ENCODE assay signal across 31 mouse cellular contexts in the genomic region with DNA sequence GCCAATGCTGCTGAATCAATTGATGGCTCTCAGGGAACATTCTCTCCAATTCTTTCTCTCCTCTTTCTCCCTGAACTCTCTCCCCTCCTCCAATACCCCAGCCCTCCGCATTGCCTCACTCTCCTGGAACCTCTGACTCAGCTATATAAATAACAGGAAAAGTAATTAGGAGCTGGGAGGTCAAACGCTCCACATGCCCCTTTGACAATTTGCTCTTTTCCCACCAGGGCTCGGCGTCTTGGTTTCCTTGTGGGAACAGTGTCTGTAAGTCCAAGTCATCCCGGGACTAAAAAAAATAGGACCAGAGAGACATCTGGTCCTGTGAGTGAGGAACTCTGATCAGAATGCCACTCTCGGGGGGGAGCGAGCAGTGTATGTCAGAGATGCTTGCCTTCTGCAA.
DNase-seq lines count a peak whose midpoint lies in the region; ATAC-seq and TF ChIP-seq lines count a peak whose summit lies in the region.
"Had no signal": no experiment of that assay in that cellular context is flagged by ENCODE, and none has a peak within 500 bp of the region (broad histone marks: within the 10 kb centered on the region; RNA-seq: fewer than 3 reads in every experiment).

No protein-coding gene starts in this region.

- peak; percentile 32 for DNase-seq in liver, adult 2 months (ENCODE audit: extremely low read depth, low read depth, low spot score)
- DNase-seq in liver, embryonic 11.5 days (ENCODE audit: low spot score) = no peak
- peak; percentile 58 for DNase-seq in embryo, embryonic 10 days (ENCODE audit: low spot score)
- DNase-seq in embryo, embryonic 9.5 days (ENCODE audit: extremely low spot score) = peak; percentile 44
- peak; percentile 3 for DNase-seq in skeletal muscle tissue, adult 2 months (ENCODE audit: low read depth, low spot score)
- DNase-seq in thymus, postnatal 0 days (ENCODE audit: low spot score) = no peak
- DNase-seq in layer of hippocampus, postnatal 10 days (ENCODE audit: low spot score in 2 of 2) = no peak
- DNase-seq: adrenal gland, adult 2 months; cerebellum, adult 2 months; cerebellum, postnatal 14 days; gastrocnemius, postnatal 25 days; kidney, adult 2 months; layer of hippocampus, adult 9-11 months; liver, postnatal 0 days; lung, postnatal 10 days; right cerebral cortex, postnatal 4 days; thymus, postnatal 25 days had no signal

- no peak for TF ChIP-seq POLR2A in liver, adult 2 months (IDR thresholded peaks at IDR 0.05; ENCODE audit: extremely low read depth, insufficient read depth, low read length)

- no peak overlapping the region for H3K9ac ChIP-seq in liver, adult 2 months (ENCODE audit: low read depth, low read length)
- no peak overlapping the region for H3K9ac ChIP-seq in liver, embryonic 11.5 days (ENCODE audit: low read depth, low read length)
- H3K9ac ChIP-seq: forebrain, embryonic 15.5 days; heart, embryonic 15.5 days; hindbrain, embryonic 12.5 days; intestine, embryonic 15.5 days; limb, embryonic 12.5 days; liver, embryonic 12.5 days; liver, postnatal 0 days; neural tube, embryonic 12.5 days had no signal

- H3K4me3 ChIP-seq in liver, adult 2 months (ENCODE audit: insufficient read depth, low read depth, low read length) = no peak overlapping the region
- no peak overlapping the region for H3K4me3 ChIP-seq in liver, embryonic 11.5 days (ENCODE audit: low read depth, low read length)
- H3K4me3 ChIP-seq: forebrain, embryonic 10.5 days; forebrain, embryonic 15.5 days; heart, embryonic 15.5 days; hindbrain, embryonic 12.5 days; intestine, embryonic 15.5 days; limb, embryonic 12.5 days; liver, embryonic 12.5 days; myocyte; neural tube, embryonic 12.5 days had no signal

- H3K36me3 ChIP-seq in liver, adult 2 months (ENCODE audit: control insufficient read depth, insufficient read depth, low read length) = no peaks in the 10 kb centered on the region
- no peaks in the 10 kb centered on the region for H3K36me3 ChIP-seq in liver, embryonic 11.5 days (ENCODE audit: control insufficient read depth, insufficient read depth, low read length)
- H3K36me3 ChIP-seq: forebrain, embryonic 10.5 days; forebrain, embryonic 15.5 days; heart, embryonic 15.5 days; hindbrain, embryonic 12.5 days; intestine, embryonic 15.5 days; limb, embryonic 12.5 days; liver, embryonic 12.5 days; neural tube, embryonic 12.5 days had no signal

- H3K4me1 ChIP-seq in liver, adult 2 months (ENCODE audit: control insufficient read depth, insufficient read depth, low read length) = no peaks in the 10 kb centered on the region
- H3K4me1 ChIP-seq in liver, embryonic 11.5 days (replicated peaks; ENCODE audit: control insufficient read depth, insufficient read depth, low read length) = no peaks in the 10 kb centered on the region
- H3K4me1 ChIP-seq: forebrain, embryonic 15.5 days; hindbrain, embryonic 12.5 days; intestine, embryonic 15.5 days; liver, embryonic 12.5 days; neural tube, embryonic 12.5 days had no signal

- no peaks in the 10 kb centered on the region for H3K79me2 ChIP-seq in liver, adult 2 months (ENCODE audit: control insufficient read depth, insufficient read depth, low read length)

- no peak overlapping the region for H3K27ac ChIP-seq in liver, adult 2 months (replicated peaks; ENCODE audit: insufficient read depth, low read depth, low read length)
- H3K27ac ChIP-seq in liver, embryonic 11.5 days (ENCODE audit: low read depth, low read length) = no peak overlapping the region
- H3K27ac ChIP-seq: forebrain, embryonic 10.5 days; forebrain, embryonic 15.5 days; heart, embryonic 15.5 days; hindbrain, embryonic 12.5 days; hindbrain, postnatal 0 days; intestine, embryonic 15.5 days; kidney, postnatal 0 days; limb, embryonic 12.5 days; liver, embryonic 12.5 days; neural tube, embryonic 12.5 days had no signal

- 30% methylated on average over 7 of the region's 7 CpGs for WGBS in liver, adult 2 months
- WGBS in liver, embryonic 11.5 days = 35% methylated on average over 7 of the region's 7 CpGs

- no peak for ATAC-seq in liver, embryonic 11.5 days (replicated peaks; ENCODE audit: low FRiP score)
- ATAC-seq: activated CD4-positive, CD25-positive, alpha-beta regulatory T cell, adult 4 months; CD4-positive, CD25-positive, alpha-beta regulatory T cell, adult 4 months; forebrain, embryonic 15.5 days; hindbrain, postnatal 0 days; intestine, embryonic 15.5 days; liver, embryonic 12.5 days; liver, postnatal 0 days had no signal

- no peaks in the 10 kb centered on the region for H3K9me3 ChIP-seq in liver, embryonic 11.5 days (ENCODE audit: control insufficient read depth, low read length)
- H3K9me3 ChIP-seq: forebrain, embryonic 10.5 days; forebrain, embryonic 15.5 days; heart, embryonic 15.5 days; hindbrain, embryonic 12.5 days; intestine, embryonic 15.5 days; limb, embryonic 12.5 days; liver, embryonic 12.5 days; neural tube, embryonic 12.5 days had no signal

- no peak for TF ChIP-seq CTCF in liver, adult 2 months (IDR thresholded peaks at IDR 0.05; ENCODE audit: low read depth, low read length)

- no peak overlapping the region for H3K4me2 ChIP-seq in liver, embryonic 11.5 days
- H3K4me2 ChIP-seq: forebrain, embryonic 15.5 days; heart, embryonic 15.5 days; hindbrain, embryonic 12.5 days; intestine, embryonic 15.5 days; limb, embryonic 12.5 days; liver, embryonic 12.5 days; midbrain, embryonic 11.5 days; neural tube, embryonic 12.5 days had no signal

- H3K27me3 ChIP-seq in liver, adult 2 months (ENCODE audit: control insufficient read depth, insufficient read depth, low read length) = no peaks in the 10 kb centered on the region
- H3K27me3 ChIP-seq in liver, embryonic 11.5 days (replicated peaks; ENCODE audit: control insufficient read depth, insufficient read depth, low read length) = no peaks in the 10 kb centered on the region
- H3K27me3 ChIP-seq: forebrain, embryonic 15.5 days; heart, embryonic 15.5 days; hindbrain, embryonic 12.5 days; intestine, embryonic 15.5 days; limb, embryonic 12.5 days; liver, embryonic 12.5 days; neural tube, embryonic 12.5 days had no signal

Comparison
In these comparisons a context has a peak if more than half of its experiments do, and no peak if none do; other contexts are left out.
1. DNase-seq: peak in liver, adult 2 months (single experiment), embryo, embryonic 10 days (single experiment), embryo, embryonic 9.5 days (single experiment) and skeletal muscle tissue, adult 2 months (single experiment); none in liver, embryonic 11.5 days (single experiment), thymus, postnatal 0 days (single experiment) and layer of hippocampus, postnatal 10 days (0 of 2).